Mouse (Mus musculus) cerebellum, adult 2 months (tissue): ENCODE data around the gene Pcyt1b. TPM values are rescaled to one million over a fixed set of nuclear protein-coding genes. Genes with fewer than 3 reads are reported as not detected.

Experiments used
- DNase-seq, 2 experiments: peaks; one replicate each; pipeline ENCODE4 v3.0.0; 2021
- H3K27ac ChIP-seq: fragments of 200-500 bp; 2 replicates; pipeline ENCODE4 v1.5.1; 2012; ENCODE audit warnings: low read length, control low read depth, inconsistent platforms; ENCODE audit not compliant: insufficient read depth
- H3K27me3 ChIP-seq: fragments of 200-500 bp; 2 replicates; pipeline ENCODE4 v1.6.1; 2012; ENCODE audit warnings: inconsistent platforms, mild to moderate bottlenecking, low read length, moderate library complexity; ENCODE audit not compliant: control insufficient read depth, insufficient read depth
- H3K4me1 ChIP-seq: fragments of 200-500 bp; 2 replicates; pipeline ENCODE4 v1.6.1; 2011; ENCODE audit warnings: low read length; ENCODE audit not compliant: control insufficient read depth, insufficient read depth
- H3K4me3 ChIP-seq: fragments of 200-500 bp; replicated peaks from 2 replicates; pipeline ENCODE3; 2011; ENCODE audit warnings: mild to moderate bottlenecking, low read depth, low read length, control low read depth; ENCODE audit not compliant: insufficient read depth
- CTCF ChIP-seq: fragments of 200-500 bp; IDR thresholded peaks from 2 replicates; pipeline ENCODE4 v1.5.1; 2011; ENCODE audit warnings: low read depth, mild to moderate bottlenecking, control low read depth, low read length, moderate library complexity, borderline replicate concordance; ENCODE audit not compliant: insufficient read depth
- POLR2A ChIP-seq: fragments of 200-500 bp; IDR thresholded peaks from 2 replicates; pipeline ENCODE4 v1.6.1; 2011; ENCODE audit warnings: low read length, control low read depth, borderline replicate concordance; ENCODE audit not compliant: insufficient read depth
- WGBS: fragments of 180-500 bp; shearing (Covaris S2); methylation state at CpG from one replicate; pipeline ENCODE4 v1.1.7; 2018; 5-methylcytosine and 5-hydroxymethylcytosine counted together
- polyA plus RNA-seq: library from polyadenylated mRNA; depleted of rRNA; stranded (reverse); fragments of >200 nt; gene quantifications from 2 replicates; pipeline ENCODE4 v1.2.3, GENCODE M21; 2012; rRNA removed

The Pcyt1b gene
- 20.8 and 24.3 TPM in 2 replicates for polyA plus RNA-seq

GRCm38 (mm10) chrX:93654218-93655002, at the start of gene Pcyt1b:
Gene Pcyt1b, plus strand, starts transcription at chrX:93654863.
- Histone ChIP-seq H3K27me3 (no peaks in the 10 kb centered on the region), H3K4me3 (no peak within 1 kb of the TSS), H3K27ac (no peak within 1 kb of the TSS), H3K4me1 (no peaks in the 10 kb centered on the region)
- no peak for DNase-seq
- TF ChIP-seq CTCF (no peak), POLR2A (no peak)
- WGBS, result 12% methylated on average over 3 of the region's 3 CpGs

DNA sequence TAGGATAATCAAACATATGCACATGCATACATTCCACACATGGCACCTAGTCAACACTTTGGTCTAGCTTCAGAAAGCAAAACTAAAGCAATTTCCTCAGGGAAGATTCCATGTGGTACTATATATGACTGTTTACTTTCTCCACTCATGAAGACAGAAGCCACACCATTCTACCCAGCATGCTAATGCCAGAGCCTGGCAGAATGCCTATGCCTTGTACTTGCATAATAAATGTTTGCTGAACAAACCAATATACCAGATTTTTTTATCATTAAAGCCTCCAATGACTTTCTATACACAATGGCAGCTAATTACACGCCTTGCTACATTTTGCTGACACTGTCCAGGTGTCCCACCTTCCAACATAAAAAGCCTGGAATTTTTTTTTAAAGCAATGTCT, 24.4 kb upstream of the Pcyt1b start:
- WGBS, result 61% methylated on average over 1 of the region's 1 CpGs
- Histone ChIP-seq H3K4me1 (no peaks in the 10 kb centered on the region), H3K4me3 (no peak overlapping the region), H3K27ac (no peak overlapping the region), H3K27me3 (no peaks in the 10 kb centered on the region)
- TF ChIP-seq POLR2A, result no peak
- no peak for TF ChIP-seq CTCF
- peak in 1 of 2 experiments; percentile 9 for DNase-seq

DNA sequence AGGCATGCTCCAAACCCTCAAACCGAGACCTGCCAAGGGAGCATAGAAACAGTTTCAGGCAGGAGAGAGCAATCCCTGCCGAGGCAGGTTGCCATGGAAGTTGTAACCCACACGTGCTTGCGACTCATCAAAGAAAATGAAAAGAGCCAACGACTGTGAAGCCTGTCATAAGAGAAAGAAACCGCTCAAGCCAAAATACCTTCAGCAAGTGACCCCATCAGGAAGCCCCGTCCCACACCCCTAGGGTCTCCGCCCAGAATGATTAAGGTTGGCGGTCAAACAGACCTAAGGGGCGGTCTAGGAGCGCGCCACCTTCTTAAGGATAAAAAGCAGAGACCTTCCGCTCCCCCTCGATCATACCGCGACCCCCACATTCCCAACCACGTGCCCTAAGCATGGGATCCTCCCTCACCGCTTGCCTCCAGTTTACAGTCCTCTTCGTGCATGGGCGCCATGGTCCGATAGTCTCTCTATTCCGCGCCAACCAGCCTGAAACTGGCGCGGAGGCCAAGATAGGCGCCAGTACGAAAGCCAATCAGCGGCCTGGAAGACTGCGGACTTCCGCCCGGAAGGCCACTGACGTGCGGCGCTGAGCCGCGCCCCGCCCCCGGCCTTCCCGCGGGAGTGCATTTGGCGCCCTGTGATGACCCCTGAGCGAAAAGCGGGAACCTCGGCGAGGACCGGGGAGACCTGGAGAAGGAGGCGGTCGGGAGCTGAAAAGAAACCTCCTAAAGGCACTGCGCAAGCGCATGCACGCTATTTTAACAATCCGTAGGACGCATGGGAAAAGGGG, 22.8 kb upstream of the Pcyt1b start, which contains the start of gene Pola1:
Gene Pola1, minus strand, starts transcription at position 499 of the 793 bp plus-strand sequence.
- WGBS, result 8% methylated on average over 53 of the region's 53 CpGs
- Histone ChIP-seq H3K27me3 (no peaks in the 10 kb centered on the region), H3K27ac (no peak within 1 kb of the TSS), H3K4me1 (no peaks in the 10 kb centered on the region), H3K4me3 (peak within 1 kb of the TSS; percentile 99)
- TF ChIP-seq POLR2A (0 out of 2 replicates have a peak, but pooled peaks have one; percentile 23), CTCF (no peak)
- peak; percentile 87 to 93 for DNase-seq

DNA sequence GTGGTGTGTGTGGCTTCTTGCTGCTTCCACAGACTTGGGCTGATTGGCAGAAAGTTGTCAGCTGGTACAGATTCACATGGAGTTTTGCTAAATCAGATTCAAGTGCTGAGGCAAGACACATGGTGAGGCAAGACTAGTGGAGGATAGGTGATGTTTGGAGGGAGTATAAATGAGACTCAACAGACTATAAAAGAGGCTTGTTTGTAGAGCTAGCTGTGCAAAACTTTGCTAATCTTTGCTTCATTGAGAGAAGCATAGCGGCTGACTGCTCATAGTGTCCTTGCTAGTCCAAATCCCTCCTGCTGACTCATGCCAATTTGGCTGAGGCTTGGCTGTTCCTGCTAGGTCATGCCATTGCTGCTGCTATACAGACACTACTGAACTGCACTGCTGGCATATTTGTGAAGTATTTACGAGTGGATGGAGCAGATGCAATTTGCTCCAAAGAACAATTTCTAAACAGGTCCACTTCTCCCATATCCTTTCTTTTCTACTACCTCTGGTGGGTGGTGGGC, 19.7 kb upstream of the Pcyt1b start:
- TF ChIP-seq CTCF (no peak), POLR2A (no peak)
- H3K4me1 ChIP-seq, result no peaks in the 10 kb centered on the region
- no peaks in the 10 kb centered on the region for H3K27me3 ChIP-seq
- no peak overlapping the region for H3K27ac ChIP-seq
- H3K4me3 ChIP-seq, result no peak overlapping the region
- WGBS, result 49% methylated on average over 2 of the region's 2 CpGs
- DNase-seq, result no peak

DNA sequence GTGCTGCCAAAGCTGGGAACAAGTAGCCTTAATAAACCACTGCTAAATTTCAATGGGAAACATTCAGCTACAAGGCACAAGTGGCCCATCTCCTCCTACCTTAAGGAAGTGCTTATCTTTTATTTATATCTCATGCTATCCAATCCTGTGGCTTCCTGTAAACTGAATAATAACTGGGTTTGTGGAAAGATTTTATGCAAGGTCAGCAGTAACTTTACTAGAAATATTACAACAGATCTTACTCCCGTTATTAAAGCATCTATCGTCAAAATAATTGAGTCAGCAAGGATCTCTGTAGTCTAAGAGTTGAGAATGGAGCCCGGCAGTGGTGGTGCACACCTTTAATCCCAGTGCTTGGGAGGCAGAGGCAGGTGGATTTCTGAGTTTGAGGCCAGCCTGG, 11.1 kb upstream of the Pcyt1b start:
- no peak for DNase-seq
- H3K27ac ChIP-seq, result no peak overlapping the region
- H3K4me1 ChIP-seq, result no peaks in the 10 kb centered on the region
- TF ChIP-seq POLR2A (no peak), CTCF (no peak)
- WGBS, result 79% methylated on average over 3 of the region's 3 CpGs
- no peak overlapping the region for H3K4me3 ChIP-seq
- H3K27me3 ChIP-seq, result no peaks in the 10 kb centered on the region

GRCm38 (mm10) chrX:93644022-93644421, 10.6 kb upstream of the Pcyt1b start:
- H3K27me3 ChIP-seq, result no peaks in the 10 kb centered on the region
- H3K4me1 ChIP-seq, result no peaks in the 10 kb centered on the region

GRCm38 (mm10) chrX:93650738-93651137, 3.9 kb upstream of the Pcyt1b start:
- Histone ChIP-seq H3K27me3 (no peaks in the 10 kb centered on the region), H3K4me3 (no peak overlapping the region), H3K4me1 (no peaks in the 10 kb centered on the region), H3K27ac (no peak overlapping the region)
- TF ChIP-seq CTCF (no peak), POLR2A (no peak)
- no peak for DNase-seq
- WGBS, result 97% methylated on average over 2 of the region's 2 CpGs

More at GRCm38 (mm10) chrX:93644022-93644421, 10.6 kb upstream of the Pcyt1b start:
- TF ChIP-seq POLR2A (no peak), CTCF (no peak)
- Histone ChIP-seq H3K27ac (no peak overlapping the region), H3K4me3 (no peak overlapping the region)
- no peak for DNase-seq
